Mouse (Mus musculus) forebrain, embryonic 10.5 days (tissue): ENCODE measurements around the gene Sfmbt1. TPM values are rescaled to one million over a fixed set of nuclear protein-coding genes. Genes with fewer than 3 reads are reported as not detected.
A peak's percentile ranks its signal among the peaks of the same experiment; 100 is the strongest.

Source experiments
- DNase-seq: peaks from one replicate; pipeline ENCODE4 v3.0.0-alpha.2; 2017; ENCODE audit warnings: low spot score; ENCODE audit errors: extremely low spot score
- H3K27ac ChIP-seq: fragments of 300-500 bp; sonication (generic); 2 replicates; pipeline ENCODE4 v1.5.1; 2016; ENCODE audit warnings: mild to moderate bottlenecking
- H3K27me3 ChIP-seq: fragments of 300-500 bp; sonication (generic); 2 replicates; pipeline ENCODE4 v1.6.1; 2016; ENCODE audit warnings: mild to moderate bottlenecking; ENCODE audit not compliant: poor library complexity, severe bottlenecking
- H3K36me3 ChIP-seq: fragments of 300-500 bp; sonication (generic); replicated peaks from 2 replicates; pipeline ENCODE4 v1.6.1; 2016; ENCODE audit warnings: mild to moderate bottlenecking, moderate library complexity
- H3K4me1 ChIP-seq: fragments of 300-500 bp; sonication (generic); 2 replicates; pipeline ENCODE4 v1.6.1; 2016
- H3K4me3 ChIP-seq: fragments of 300-500 bp; sonication (generic); 2 replicates; pipeline ENCODE4 v1.5.1; 2016; ENCODE audit warnings: mild to moderate bottlenecking, moderate library complexity
- H3K9me3 ChIP-seq: fragments of 300-500 bp; sonication (generic); 2 replicates; pipeline ENCODE4 v1.6.1; 2016; ENCODE audit warnings: mild to moderate bottlenecking, moderate library complexity
- WGBS: fragments of 180-500 bp; shearing (Covaris S2); methylation state at CpG from one replicate; pipeline ENCODE4 v1.1.7; 2016; 5-methylcytosine and 5-hydroxymethylcytosine counted together
- polyA plus RNA-seq: library from polyadenylated mRNA; unstranded; fragments of >200 nt; fragmentation: Nextera tagmentation; extraction: Ambion mirVana; gene quantifications from 2 replicates; pipeline ENCODE4 v1.2.1, GENCODE M21; 2016

Gene Sfmbt1
- polyA plus RNA-seq, 1 experiment from 2014 or later, result 22.6 TPM

GRCm38 (mm10) chr14:30789471-30789870 is 74.8 kb downstream of the Sfmbt1 start:
- WGBS, result 76% methylated on average over 1 of the region's 1 CpGs
- Histone ChIP-seq H3K27me3 (no peaks in the 10 kb centered on the region), H3K9me3 (no peaks in the 10 kb centered on the region), H3K4me1 (no peaks in the 10 kb centered on the region), H3K4me3 (no peak overlapping the region), H3K36me3 (peaks cover 82% of the 10 kb centered on the region), H3K27ac (no peak overlapping the region)
- DNase-seq, result no peak

- Histone ChIP-seq H3K9me3 (0 out of 2 replicates have a peak, but pooled peaks cover 4% of the 10 kb centered on the region), H3K36me3 (peaks cover 86% of the 10 kb centered on the region), H3K4me3 (no peak overlapping the region), H3K27ac (no peak overlapping the region), H3K27me3 (no peaks in the 10 kb centered on the region), H3K4me1 (no peaks in the 10 kb centered on the region)
- no peak for DNase-seq
- WGBS, result 91% methylated on average over 3 of the region's 3 CpGs
These were observed 78.2 kb downstream of the Sfmbt1 start for GRCm38 (mm10) chr14:30792871-30793270.

DNA sequence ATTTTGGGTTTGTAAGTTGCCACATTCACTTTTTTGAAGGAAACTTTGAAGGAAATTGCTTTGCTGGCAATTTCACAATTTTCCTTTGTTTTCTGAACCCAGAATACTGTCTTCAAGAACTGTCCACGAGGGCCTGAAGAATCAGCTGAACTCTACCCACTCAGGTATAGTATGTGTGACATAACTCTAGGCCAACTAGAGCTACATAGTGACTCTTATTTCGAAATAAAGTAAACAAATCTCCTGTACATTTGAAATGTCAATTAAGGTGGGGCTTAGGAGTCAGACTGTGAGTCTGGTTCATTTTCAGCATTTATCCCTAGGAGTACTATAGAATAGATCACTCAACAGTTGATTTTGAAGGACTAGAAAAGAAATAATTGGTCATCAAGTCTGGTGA is 87.1 kb downstream of the Sfmbt1 start:
- DNase-seq, result no peak
- no peaks in the 10 kb centered on the region for H3K9me3 ChIP-seq
- whole genome bisulfite sequencing, result 93% methylated on average over 2 of the region's 2 CpGs
- peaks cover 84% of the 10 kb centered on the region for H3K36me3 ChIP-seq
- H3K4me3 ChIP-seq, result no peak overlapping the region
- H3K4me1 ChIP-seq, result no peaks in the 10 kb centered on the region
- no peaks in the 10 kb centered on the region for H3K27me3 ChIP-seq
- H3K27ac ChIP-seq, result no peak overlapping the region

GRCm38 (mm10) chr14:30821136-30821535 is 106.5 kb downstream of the Sfmbt1 start:
- WGBS, result 90% methylated on average over 3 of the region's 3 CpGs
- Histone ChIP-seq H3K4me3 (no peak overlapping the region), H3K9me3 (no peaks in the 10 kb centered on the region), H3K4me1 (peaks cover 10% of the 10 kb centered on the region), H3K36me3 (peaks cover 48% of the 10 kb centered on the region), H3K27me3 (no peaks in the 10 kb centered on the region), H3K27ac (no peak overlapping the region)
- no peak for DNase-seq

GRCm38 (mm10) chr14:30824456-30824995 is 109.9 kb downstream of the Sfmbt1 start:
- no peak overlapping the region for H3K4me3 ChIP-seq
- H3K36me3 ChIP-seq, result peaks cover 16% of the 10 kb centered on the region
- no peak overlapping the region for H3K27ac ChIP-seq
- H3K9me3 ChIP-seq, result no peaks in the 10 kb centered on the region
- DNase-seq, result no peak
- peaks cover 26% of the 10 kb centered on the region for H3K4me1 ChIP-seq
- no peaks in the 10 kb centered on the region for H3K27me3 ChIP-seq
- 66% methylated on average over 6 of the region's 6 CpGs for whole genome bisulfite sequencing

- peak overlapping the region; percentile 94 for H3K27ac ChIP-seq
- no peak for DNase-seq
- H3K4me1 ChIP-seq, result peaks cover 26% of the 10 kb centered on the region
- H3K27me3 ChIP-seq, result no peaks in the 10 kb centered on the region
- H3K36me3 ChIP-seq, result peaks cover 11% of the 10 kb centered on the region
- no peaks in the 10 kb centered on the region for H3K9me3 ChIP-seq
- 34% methylated on average over 5 of the region's 5 CpGs for WGBS
- H3K4me3 ChIP-seq, result peak overlapping the region; percentile 86
These were observed 110.4 kb downstream of the Sfmbt1 start for GRCm38 (mm10) chr14:30825021-30825475.

DNA sequence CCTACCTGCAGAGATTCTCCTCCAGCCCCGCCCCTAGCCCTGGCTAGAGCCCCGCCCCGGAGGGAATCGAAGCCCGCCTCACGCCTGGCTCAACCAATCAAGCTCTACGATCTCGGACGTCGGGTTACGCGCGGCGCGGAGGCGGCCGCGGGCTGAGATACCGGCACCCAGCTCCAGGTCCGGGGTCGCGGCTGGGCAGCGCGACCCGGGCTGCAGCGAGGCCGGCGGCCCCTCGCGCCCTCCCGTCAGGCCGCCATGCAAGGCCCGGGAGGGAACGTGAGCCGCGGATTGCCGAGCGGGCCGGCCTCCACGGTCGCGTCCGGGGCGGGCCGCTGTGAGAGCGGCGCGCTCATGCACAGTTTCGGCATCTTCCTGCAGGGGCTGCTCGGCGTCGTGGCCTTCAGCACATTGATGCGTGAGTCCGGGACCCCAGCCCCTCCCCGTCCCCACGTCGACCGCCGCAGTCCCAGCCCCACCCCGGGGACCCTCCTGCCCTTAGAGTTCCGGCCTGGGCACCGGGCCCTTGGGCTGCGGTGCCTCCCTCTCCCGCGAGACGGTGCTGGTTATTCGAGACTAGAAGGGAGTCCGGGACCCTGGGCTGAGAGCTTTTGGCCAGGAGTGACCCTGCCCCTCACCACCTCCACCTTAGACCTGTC is 111.0 kb downstream of the Sfmbt1 start, which contains the start of gene Tmem110:
Gene Tmem110, plus strand, starts transcription at position 115 of the 656 bp plus-strand sequence.
- Histone ChIP-seq H3K9me3 (no peaks in the 10 kb centered on the region), H3K4me1 (peaks cover 26% of the 10 kb centered on the region), H3K27me3 (no peaks in the 10 kb centered on the region), H3K4me3 (peak within 1 kb of the TSS; percentile 86), H3K27ac (peak within 1 kb of the TSS; percentile 94), H3K36me3 (peaks cover 7% of the 10 kb centered on the region; the same call in 1 of the 2 replicates)
- WGBS, result under 1% methylated on average over 68 of the region's 68 CpGs
- peak; percentile 85 for DNase-seq

DNA sequence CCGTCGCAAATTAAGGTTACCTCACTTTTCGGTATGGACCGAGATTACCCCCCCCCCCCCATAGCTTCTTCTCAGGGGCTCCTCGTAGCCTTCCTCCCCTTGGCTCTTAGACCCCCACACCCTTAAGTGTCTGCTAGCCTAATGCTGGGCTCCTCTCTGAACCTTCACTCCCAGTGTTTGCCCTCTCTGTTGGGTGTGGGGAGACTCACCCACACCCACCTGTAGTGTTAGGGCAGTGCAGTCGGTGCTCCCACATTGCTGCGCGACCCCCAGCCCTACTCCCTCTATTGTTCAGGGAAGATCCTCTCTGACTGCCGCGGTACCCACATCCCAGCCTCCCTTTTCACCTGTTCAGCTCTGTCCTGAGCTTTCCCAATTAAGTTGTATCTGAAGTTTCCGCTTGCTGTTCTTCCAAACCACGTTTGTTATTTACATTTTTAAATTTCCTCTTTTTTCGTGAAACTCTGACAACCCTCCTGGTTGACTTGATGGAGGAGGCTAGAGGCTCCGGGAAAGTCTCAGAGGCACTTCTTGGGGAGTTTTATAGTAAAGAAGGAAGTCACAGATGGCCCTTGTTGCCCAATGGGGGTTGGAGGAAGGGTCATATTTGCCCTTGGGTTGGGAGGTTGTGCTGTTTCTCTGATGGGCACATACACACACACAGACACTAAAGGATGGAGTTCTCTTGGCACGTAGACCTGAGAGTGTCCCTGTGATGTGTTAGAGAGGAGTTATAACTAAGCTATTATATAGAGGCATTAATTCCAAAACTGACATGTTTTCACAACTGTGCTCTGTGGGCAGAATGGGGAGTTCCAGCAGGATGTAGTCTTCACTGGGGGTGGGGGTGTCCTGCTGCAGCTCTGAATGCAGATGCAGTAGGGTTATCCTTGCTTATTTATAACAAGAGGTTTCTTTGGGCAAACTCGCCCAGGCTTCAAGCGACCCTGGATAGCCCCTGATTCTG is 111.8 kb downstream of the Sfmbt1 start:
- Histone ChIP-seq H3K27me3 (no peaks in the 10 kb centered on the region), H3K36me3 (0 out of 2 replicates have a peak, but pooled peaks cover 3% of the 10 kb centered on the region), H3K27ac (peak overlapping the region; percentile 94), H3K4me1 (peaks cover 26% of the 10 kb centered on the region), H3K9me3 (no peaks in the 10 kb centered on the region), H3K4me3 (peak overlapping the region; percentile 86)
- 20% methylated on average over 17 of the region's 17 CpGs for WGBS
- peak; percentile 14 for DNase-seq

- 0 out of 2 replicates have a peak, but pooled peaks cover 3% of the 10 kb centered on the region for H3K36me3 ChIP-seq
- DNase-seq, result no peak
- H3K27ac ChIP-seq, result no peak overlapping the region
- 92% methylated on average over 4 of the region's 4 CpGs for WGBS
- H3K9me3 ChIP-seq, result no peaks in the 10 kb centered on the region
- no peaks in the 10 kb centered on the region for H3K27me3 ChIP-seq
- no peak overlapping the region for H3K4me3 ChIP-seq
- H3K4me1 ChIP-seq, result peaks cover 29% of the 10 kb centered on the region
These were observed 112.8 kb downstream of the Sfmbt1 start for GRCm38 (mm10) chr14:30827480-30827879.

GRCm38 (mm10) chr14:30828077-30828476 is 113.4 kb downstream of the Sfmbt1 start:
- 92% methylated on average over 4 of the region's 4 CpGs for WGBS
- no peak overlapping the region for H3K27ac ChIP-seq
- peaks cover 29% of the 10 kb centered on the region for H3K4me1 ChIP-seq
- H3K36me3 ChIP-seq, result 0 out of 2 replicates have a peak, but pooled peaks cover 2% of the 10 kb centered on the region
- DNase-seq, result no peak
- H3K4me3 ChIP-seq, result no peak overlapping the region
- H3K9me3 ChIP-seq, result no peaks in the 10 kb centered on the region
- no peaks in the 10 kb centered on the region for H3K27me3 ChIP-seq

GRCm38 (mm10) chr14:30828635-30829460 is 114.2 kb downstream of the Sfmbt1 start:
- H3K4me1 ChIP-seq, result peaks cover 29% of the 10 kb centered on the region
- no peaks in the 10 kb centered on the region for H3K36me3 ChIP-seq
- no peak for DNase-seq
- no peak overlapping the region for H3K27ac ChIP-seq
- H3K4me3 ChIP-seq, result no peak overlapping the region
- no peaks in the 10 kb centered on the region for H3K27me3 ChIP-seq
- 93% methylated on average over 11 of the region's 11 CpGs for WGBS
- H3K9me3 ChIP-seq, result no peaks in the 10 kb centered on the region
